Mouse (Mus musculus) bone marrow, adult 2 months (tissue): ENCODE data around the gene Mr1.

ENCODE experiments used
- CTCF ChIP-seq: fragments of 200-500 bp; IDR thresholded peaks from 2 replicates; pipeline ENCODE4 v1.5.1; 2011; ENCODE audit warnings: low read length, control low read depth; ENCODE audit not compliant: control insufficient read depth, insufficient read depth
- POLR2A ChIP-seq: fragments of 200-500 bp; IDR thresholded peaks from 2 replicates; pipeline ENCODE4 v1.6.1; 2011; ENCODE audit warnings: low read depth, mild to moderate bottlenecking, control low read depth, low read length, borderline replicate concordance; ENCODE audit not compliant: control insufficient read depth

DNA sequence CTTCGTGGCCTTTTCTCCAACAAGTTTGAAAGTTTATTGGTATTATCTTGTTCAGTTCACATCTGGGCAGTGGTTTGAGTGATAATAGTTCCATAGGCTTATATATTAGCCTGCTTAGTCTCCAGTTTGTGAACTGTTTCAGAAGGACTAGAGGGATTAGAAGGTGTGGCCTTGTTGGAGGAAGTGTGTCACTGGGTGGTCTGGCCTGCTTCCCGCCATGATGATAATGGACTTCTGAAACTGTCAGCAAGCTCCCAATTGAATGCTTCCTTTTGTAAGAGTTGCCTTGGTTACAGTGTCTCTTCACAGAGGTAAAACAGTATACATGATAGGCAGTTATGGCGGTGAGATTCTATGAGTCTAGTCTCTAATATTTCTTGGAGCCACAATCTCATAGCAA, 2.8 kb upstream of the Mr1 start:
- TF ChIP-seq POLR2A = no peak
- no peak for TF ChIP-seq CTCF
